Mouse (Mus musculus): ENCODE measurements around the gene Cnot11.

GRCm38 (mm10) chr1:39568079-39568478 lies 33.3 kb downstream of the Cnot11 start:
- no peak for TF ChIP-seq CTCF (IDR thresholded peaks at IDR 0.05)
- no peak for TF ChIP-seq EP300 (IDR thresholded peaks at IDR 0.05)

All from lung, postnatal 0 days (tissue).